Mouse (Mus musculus): ENCODE data around the gene Dhrs7c.

GRCm38 (mm10) chr11:67801169-67801568, 3.2 kb downstream of the Dhrs7c start:
- TF ChIP-seq EP300 (IDR thresholded peaks at IDR 0.05; ENCODE audit: insufficient read depth, low read depth, low read length) (no peak), CTCF (IDR thresholded peaks at IDR 0.05; ENCODE audit: low read depth, low read length) (no peak), POLR2A (IDR thresholded peaks at IDR 0.05; ENCODE audit: insufficient read depth, low read length) (no peak)

Measured in ES-Bruce4 (cell line).